Mouse (Mus musculus): ENCODE data around the gene Fam19a3. TPM values are rescaled to one million over a fixed set of nuclear protein-coding genes. Genes with fewer than 3 reads are reported as not detected.
"Not testable (repeated sequence)": the region's sequence is repeated elsewhere in the genome, so short reads cannot be mapped to it uniquely, and the experiment has no call there.

The Fam19a3 gene
- polyA plus RNA-seq, 1 experiment from 2014 or later, result 0.07 TPM

- not testable (repeated sequence) for DNase-seq (ENCODE audit: low spot score); H3K9me3 ChIP-seq (ENCODE audit: control insufficient read depth, low read length); H3K27ac ChIP-seq; H3K4me1 ChIP-seq (replicated peaks; ENCODE audit: control insufficient read depth, insufficient read depth, low read length); H3K4me3 ChIP-seq (replicated peaks; ENCODE audit: low read length); H3K4me2 ChIP-seq (replicated peaks); H3K9ac ChIP-seq; ATAC-seq (ENCODE audit: low FRiP score); H3K27me3 ChIP-seq (ENCODE audit: control insufficient read depth, insufficient read depth, low read length); H3K36me3 ChIP-seq (replicated peaks; ENCODE audit: control insufficient read depth, insufficient read depth)
- WGBS, result 93% methylated on average over 6 of the region's 7 CpGs
Observed at GRCm38 (mm10) chr3:104813227-104813626, 31.6 kb upstream of the Fam19a3 start.

- no peak overlapping the region for H3K4me3 ChIP-seq (replicated peaks; ENCODE audit: low read length)
- H3K4me1 ChIP-seq (replicated peaks; ENCODE audit: control insufficient read depth, insufficient read depth, low read length), result peaks cover 3% of the 10 kb centered on the region; the same call in 1 of the 2 replicates
- WGBS, result 90% methylated on average over 4 of the region's 4 CpGs
- H3K27ac ChIP-seq, result no peak overlapping the region
- H3K9me3 ChIP-seq (ENCODE audit: control insufficient read depth, low read length), result no peaks in the 10 kb centered on the region
- H3K27me3 ChIP-seq (ENCODE audit: control insufficient read depth, insufficient read depth, low read length), result no peaks in the 10 kb centered on the region
- ATAC-seq (ENCODE audit: low FRiP score) (no peak), DNase-seq (ENCODE audit: low spot score) (no peak)
- H3K9ac ChIP-seq, result no peak overlapping the region
- H3K36me3 ChIP-seq (replicated peaks; ENCODE audit: control insufficient read depth, insufficient read depth), result no peaks in the 10 kb centered on the region
- no peak overlapping the region for H3K4me2 ChIP-seq (replicated peaks)
Observed at GRCm38 (mm10) chr3:104812254-104812653, 30.6 kb upstream of the Fam19a3 start.

GRCm38 (mm10) chr3:104811752-104812151 lies 30.1 kb upstream of the Fam19a3 start:
- 45% methylated on average over 3 of the region's 3 CpGs for WGBS
- H3K27ac ChIP-seq, result no peak overlapping the region

GRCm38 (mm10) chr3:104805539-104805938 lies 23.9 kb upstream of the Fam19a3 start:
- 88% methylated on average over 9 of the region's 9 CpGs for WGBS
- Histone ChIP-seq H3K4me1 (replicated peaks; ENCODE audit: control insufficient read depth, insufficient read depth, low read length) (no peaks in the 10 kb centered on the region), H3K9ac (no peak overlapping the region), H3K4me3 (replicated peaks; ENCODE audit: low read length) (no peak overlapping the region), H3K36me3 (replicated peaks; ENCODE audit: control insufficient read depth, insufficient read depth) (no peaks in the 10 kb centered on the region; the same call in 1 of the 2 replicates), H3K27me3 (ENCODE audit: control insufficient read depth, insufficient read depth, low read length) (no peaks in the 10 kb centered on the region), H3K4me2 (replicated peaks) (no peak overlapping the region), H3K9me3 (ENCODE audit: control insufficient read depth, low read length) (no peaks in the 10 kb centered on the region), H3K27ac (no peak overlapping the region)
- DNase-seq (ENCODE audit: low spot score) (no peak), ATAC-seq (ENCODE audit: low FRiP score) (no peak)

More at GRCm38 (mm10) chr3:104811752-104812151, 30.1 kb upstream of the Fam19a3 start:
- no peaks in the 10 kb centered on the region for H3K27me3 ChIP-seq (ENCODE audit: control insufficient read depth, insufficient read depth, low read length)
- ATAC-seq (ENCODE audit: low FRiP score) (no peak), DNase-seq (ENCODE audit: low spot score) (no peak)
- no peak overlapping the region for H3K9ac ChIP-seq
- no peaks in the 10 kb centered on the region for H3K4me1 ChIP-seq (replicated peaks; ENCODE audit: control insufficient read depth, insufficient read depth, low read length)
- H3K9me3 ChIP-seq (ENCODE audit: control insufficient read depth, low read length), result no peaks in the 10 kb centered on the region
- H3K4me3 ChIP-seq (replicated peaks; ENCODE audit: low read length), result no peak overlapping the region
- no peak overlapping the region for H3K4me2 ChIP-seq (replicated peaks)
- no peaks in the 10 kb centered on the region for H3K36me3 ChIP-seq (replicated peaks; ENCODE audit: control insufficient read depth, insufficient read depth)

GRCm38 (mm10) chr3:104804312-104804711 lies 22.7 kb upstream of the Fam19a3 start:
- Histone ChIP-seq H3K4me3 (replicated peaks; ENCODE audit: low read length) (no peak overlapping the region), H3K27ac (no peak overlapping the region), H3K4me2 (replicated peaks) (no peak overlapping the region), H3K4me1 (replicated peaks; ENCODE audit: control insufficient read depth, insufficient read depth, low read length) (no peaks in the 10 kb centered on the region), H3K9me3 (ENCODE audit: control insufficient read depth, low read length) (no peaks in the 10 kb centered on the region), H3K9ac (no peak overlapping the region), H3K27me3 (ENCODE audit: control insufficient read depth, insufficient read depth, low read length) (no peaks in the 10 kb centered on the region), H3K36me3 (replicated peaks; ENCODE audit: control insufficient read depth, insufficient read depth) (no peaks in the 10 kb centered on the region; the same call in 1 of the 2 replicates)
- WGBS, result 90% methylated on average over 10 of the region's 10 CpGs
- ATAC-seq (ENCODE audit: low FRiP score) (no peak), DNase-seq (ENCODE audit: low spot score) (no peak)

GRCm38 (mm10) chr3:104801481-104801880 lies 19.8 kb upstream of the Fam19a3 start:
- Histone ChIP-seq H3K9ac (no peak overlapping the region), H3K9me3 (ENCODE audit: control insufficient read depth, low read length) (no peaks in the 10 kb centered on the region), H3K36me3 (replicated peaks; ENCODE audit: control insufficient read depth, insufficient read depth) (no peaks in the 10 kb centered on the region; the same call in 1 of the 2 replicates), H3K4me2 (replicated peaks) (no peak overlapping the region), H3K27me3 (ENCODE audit: control insufficient read depth, insufficient read depth, low read length) (no peaks in the 10 kb centered on the region), H3K4me1 (replicated peaks; ENCODE audit: control insufficient read depth, insufficient read depth, low read length) (no peaks in the 10 kb centered on the region), H3K4me3 (replicated peaks; ENCODE audit: low read length) (no peak overlapping the region), H3K27ac (no peak overlapping the region)
- WGBS, result 83% methylated on average over 6 of the region's 6 CpGs
- ATAC-seq (ENCODE audit: low FRiP score), result no peak
- no peak for DNase-seq (ENCODE audit: low spot score)

- ATAC-seq (ENCODE audit: low FRiP score) (no peak), DNase-seq (ENCODE audit: low spot score) (no peak)
- H3K27me3 ChIP-seq (ENCODE audit: control insufficient read depth, insufficient read depth, low read length), result no peaks in the 10 kb centered on the region
- H3K4me3 ChIP-seq (replicated peaks; ENCODE audit: low read length), result no peak overlapping the region
- H3K27ac ChIP-seq, result no peak overlapping the region
- no peak overlapping the region for H3K9ac ChIP-seq
- no peak overlapping the region for H3K4me2 ChIP-seq (replicated peaks)
- no peaks in the 10 kb centered on the region for H3K4me1 ChIP-seq (replicated peaks; ENCODE audit: control insufficient read depth, insufficient read depth, low read length)
- WGBS, result 94% methylated on average over 11 of the region's 11 CpGs
- no peaks in the 10 kb centered on the region; the same call in 1 of the 2 replicates for H3K36me3 ChIP-seq (replicated peaks; ENCODE audit: control insufficient read depth, insufficient read depth)
- no peaks in the 10 kb centered on the region for H3K9me3 ChIP-seq (ENCODE audit: control insufficient read depth, low read length)
Observed at GRCm38 (mm10) chr3:104800681-104801080, 19.0 kb upstream of the Fam19a3 start.

GRCm38 (mm10) chr3:104796430-104797082 lies 14.9 kb upstream of the Fam19a3 start:
- DNase-seq (ENCODE audit: low spot score) (no peak), ATAC-seq (ENCODE audit: low FRiP score) (no peak)
- no peak overlapping the region for H3K27ac ChIP-seq
- no peaks in the 10 kb centered on the region; the same call in 1 of the 2 replicates for H3K4me1 ChIP-seq (replicated peaks; ENCODE audit: control insufficient read depth, insufficient read depth, low read length)
- H3K36me3 ChIP-seq (replicated peaks; ENCODE audit: control insufficient read depth, insufficient read depth), result no peaks in the 10 kb centered on the region
- no peak overlapping the region for H3K9ac ChIP-seq
- no peaks in the 10 kb centered on the region for H3K27me3 ChIP-seq (ENCODE audit: control insufficient read depth, insufficient read depth, low read length)
- WGBS, result 89% methylated on average over 15 of the region's 15 CpGs
- no peak overlapping the region for H3K4me3 ChIP-seq (replicated peaks; ENCODE audit: low read length)
- no peak overlapping the region for H3K4me2 ChIP-seq (replicated peaks)
- H3K9me3 ChIP-seq (ENCODE audit: control insufficient read depth, low read length), result no peaks in the 10 kb centered on the region

- DNase-seq (ENCODE audit: low spot score), result no peak
- no peaks in the 10 kb centered on the region for H3K36me3 ChIP-seq (replicated peaks; ENCODE audit: control insufficient read depth, insufficient read depth)
- no peaks in the 10 kb centered on the region for H3K9me3 ChIP-seq (ENCODE audit: control insufficient read depth, low read length)
- no peaks in the 10 kb centered on the region; the same call in 1 of the 2 replicates for H3K4me1 ChIP-seq (replicated peaks; ENCODE audit: control insufficient read depth, insufficient read depth, low read length)
- no peak overlapping the region for H3K4me3 ChIP-seq (replicated peaks; ENCODE audit: low read length)
- no peak overlapping the region for H3K27ac ChIP-seq
- no peaks in the 10 kb centered on the region for H3K27me3 ChIP-seq (ENCODE audit: control insufficient read depth, insufficient read depth, low read length)
- no peak overlapping the region for H3K4me2 ChIP-seq (replicated peaks)
- ATAC-seq (ENCODE audit: low FRiP score), result no peak
- 71% methylated on average over 15 of the region's 15 CpGs for WGBS
- no peak overlapping the region for H3K9ac ChIP-seq
Observed at GRCm38 (mm10) chr3:104795661-104796340, 14.2 kb upstream of the Fam19a3 start.
